Mouse (Mus musculus) lung, embryonic 16.5 days (tissue): ENCODE results near the gene Rab3b. TPM values are rescaled to one million over a fixed set of nuclear protein-coding genes. Genes with fewer than 3 reads are reported as not detected.
A peak's percentile ranks its signal among the peaks of the same experiment; 100 is the strongest.

Experiments
- ATAC-seq: fragments of 200-750 bp; cut with Nextera tagmentation; 2 replicates; pipeline ENCODE4 v1.8.0; 2017; ENCODE audit warnings: low read depth, mild to moderate bottlenecking, moderate library complexity
- H3K27ac ChIP-seq: fragments of 300-500 bp; sonication (generic); 2 replicates; pipeline ENCODE4 v1.5.1; 2014; ENCODE audit warnings: mild to moderate bottlenecking, control low read depth, low read length
- H3K27me3 ChIP-seq: fragments of 300-500 bp; sonication (generic); 2 replicates; pipeline ENCODE4 v1.6.1; 2014; ENCODE audit warnings: low read depth, low read length, mixed read lengths; ENCODE audit not compliant: control insufficient read depth, insufficient read depth
- H3K36me3 ChIP-seq: fragments of 300-500 bp; sonication (generic); 2 replicates; pipeline ENCODE4 v1.6.1; 2014; ENCODE audit warnings: low read length; ENCODE audit not compliant: control insufficient read depth, insufficient read depth
- H3K4me1 ChIP-seq: fragments of 300-500 bp; sonication (generic); replicated peaks from 2 replicates; pipeline ENCODE4 v1.6.1; 2014; ENCODE audit warnings: low read length, mixed read lengths; ENCODE audit not compliant: control insufficient read depth, insufficient read depth
- H3K4me2 ChIP-seq: fragments of 300-500 bp; sonication (generic); 2 replicates; pipeline ENCODE4 v1.6.1; 2014; ENCODE audit warnings: low read depth, low read length, control low read depth
- H3K4me3 ChIP-seq: fragments of 300-500 bp; sonication (generic); 2 replicates; pipeline ENCODE4 v1.5.1; 2014; ENCODE audit warnings: mild to moderate bottlenecking, low read length, control low read depth
- H3K9ac ChIP-seq: fragments of 300-500 bp; sonication (generic); 2 replicates; pipeline ENCODE4 v1.6.1; 2014; ENCODE audit warnings: low read length, control low read depth
- H3K9me3 ChIP-seq: fragments of 300-500 bp; sonication (generic); 2 replicates; pipeline ENCODE4 v1.6.1; 2016; ENCODE audit warnings: low read length; ENCODE audit not compliant: control insufficient read depth
- WGBS: fragments of 180-500 bp; shearing (Covaris S2); extraction: QIAGEN DNeasy Blood & Tissue Kit; methylation state at CpG from one replicate; pipeline ENCODE4 v1.1.7; 2014; 5-methylcytosine and 5-hydroxymethylcytosine counted together
- polyA plus RNA-seq: library from polyadenylated mRNA; unstranded; fragments of >200 nt; fragmentation: Nextera tagmentation; extraction: Ambion mirVana; gene quantifications from 2 replicates; pipeline ENCODE4 v1.2.1, GENCODE M21; 2015

Gene Rab3b
- polyA plus RNA-seq, result 6.5 and 8.4 TPM in 2 replicates

DNA sequence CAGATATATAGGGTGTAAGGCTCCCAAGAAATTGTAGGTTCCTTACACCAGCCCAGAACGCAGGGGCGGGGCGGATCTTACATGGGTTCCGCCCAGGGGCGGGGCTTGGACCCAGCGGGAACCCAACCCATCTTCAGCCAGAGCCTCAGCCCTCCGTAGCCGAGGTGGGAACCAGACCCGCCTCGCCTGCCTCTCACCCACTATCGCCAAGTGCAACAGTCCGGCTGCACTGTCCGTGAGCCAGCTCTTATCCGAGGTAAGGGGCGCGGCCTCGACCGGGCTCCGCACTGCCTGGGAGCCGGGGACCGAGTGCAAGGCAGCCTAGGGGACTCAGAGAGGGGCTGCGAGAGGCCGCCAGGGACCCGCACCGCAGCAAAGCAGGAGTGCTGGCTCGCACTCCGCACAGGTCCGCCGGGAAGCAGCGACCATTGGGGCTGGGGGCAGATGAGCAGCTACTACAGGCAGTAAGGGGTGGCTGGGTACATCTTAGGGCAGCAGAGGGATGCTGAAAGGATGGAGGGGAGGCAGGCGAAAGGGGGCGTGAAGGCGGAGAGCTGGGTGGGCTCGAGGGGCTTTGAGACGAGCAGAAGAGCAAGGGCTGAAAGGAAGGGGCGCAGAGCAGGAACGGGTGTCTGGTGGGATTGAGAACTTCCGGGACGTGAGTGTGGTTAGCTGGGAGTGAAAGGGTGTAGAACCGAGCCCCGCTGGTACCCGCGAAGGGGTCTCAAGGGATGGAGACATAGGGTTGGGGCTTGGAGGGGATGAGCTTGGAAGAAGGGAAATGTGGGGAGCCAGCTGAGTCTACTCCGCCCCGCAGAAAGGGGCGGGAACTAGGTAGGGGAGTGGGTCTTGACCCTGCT is at the start of gene Rab3b:
Rab3b (plus strand) TSS at position 101 of the 860 bp plus-strand sequence.
- ATAC-seq, result peak; percentile 92
- Histone ChIP-seq H3K36me3 (no peaks in the 10 kb centered on the region), H3K4me1 (no peaks in the 10 kb centered on the region), H3K4me3 (peak within 1 kb of the TSS; percentile 54), H3K27me3 (no peaks in the 10 kb centered on the region), H3K27ac (no peak within 1 kb of the TSS), H3K9ac (peak within 1 kb of the TSS; percentile 52; the same call in 1 of the 2 replicates), H3K9me3 (no peaks in the 10 kb centered on the region), H3K4me2 (peak within 1 kb of the TSS; percentile 94)
- 1% methylated on average over 46 of the region's 46 CpGs for WGBS

DNA sequence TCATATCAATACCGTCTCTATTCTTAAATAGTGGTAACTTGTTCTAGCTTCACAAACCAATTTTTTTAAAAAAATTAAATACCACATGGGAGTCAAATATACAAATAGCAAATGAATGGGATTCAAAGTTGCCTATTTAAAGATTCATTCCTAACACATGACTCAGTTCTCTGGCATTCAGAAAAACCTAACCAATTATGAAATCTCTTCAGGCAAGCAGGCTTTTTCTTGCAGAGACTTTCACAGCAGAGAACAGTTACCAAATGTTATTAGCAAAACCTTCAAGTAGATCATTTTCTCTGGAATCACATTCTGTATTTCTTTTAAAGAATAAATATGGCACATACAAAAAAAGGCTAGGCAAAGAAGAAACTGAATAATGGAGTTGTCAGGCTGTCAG is 48.2 kb upstream of the Rab3b start:
- peaks cover 11% of the 10 kb centered on the region for H3K36me3 ChIP-seq
- H3K4me1 ChIP-seq, result peaks cover 15% of the 10 kb centered on the region
- no peak for ATAC-seq
- H3K27me3 ChIP-seq, result no peaks in the 10 kb centered on the region
- H3K4me3 ChIP-seq, result no peak overlapping the region
- H3K9me3 ChIP-seq, result no peaks in the 10 kb centered on the region
- 78% methylated on average over 1 of the region's 1 CpGs for WGBS
- H3K4me2 ChIP-seq, result no peak overlapping the region
- no peak overlapping the region for H3K27ac ChIP-seq
- no peak overlapping the region for H3K9ac ChIP-seq

- H3K27me3 ChIP-seq, result no peaks in the 10 kb centered on the region
- WGBS, result 1% methylated on average over 61 of the region's 73 CpGs
- peak within 1 kb of the TSS; percentile 72 for H3K4me2 ChIP-seq
- peaks cover 19% of the 10 kb centered on the region for H3K4me1 ChIP-seq
- peak within 1 kb of the TSS; percentile 93 for H3K9ac ChIP-seq
- H3K27ac ChIP-seq, result peak within 1 kb of the TSS; percentile 97
- H3K4me3 ChIP-seq, result peak within 1 kb of the TSS; percentile 83
- no peaks in the 10 kb centered on the region for H3K9me3 ChIP-seq
- peaks cover 4% of the 10 kb centered on the region for H3K36me3 ChIP-seq
- peak; percentile 95 for ATAC-seq
These were observed 45.7 kb upstream of the Rab3b start, which contains the start of gene Btf3l4 for GRCm38 (mm10) chr4:108832916-108833827. Btf3l4 (minus strand) TSS chr4:108833614.

GRCm38 (mm10) chr4:108833828-108834114 is 45.1 kb upstream of the Rab3b start:
- 0% methylated on average over 6 of the region's 6 CpGs for WGBS
- H3K36me3 ChIP-seq, result peaks cover 4% of the 10 kb centered on the region
- H3K4me3 ChIP-seq, result peak overlapping the region; percentile 83
- peak overlapping the region; percentile 71 for H3K9ac ChIP-seq
- no peak for ATAC-seq
- peak overlapping the region; percentile 72 for H3K4me2 ChIP-seq
- peaks cover 19% of the 10 kb centered on the region for H3K4me1 ChIP-seq
- H3K27me3 ChIP-seq, result no peaks in the 10 kb centered on the region
- H3K27ac ChIP-seq, result peak overlapping the region; percentile 97
- no peaks in the 10 kb centered on the region for H3K9me3 ChIP-seq

DNA sequence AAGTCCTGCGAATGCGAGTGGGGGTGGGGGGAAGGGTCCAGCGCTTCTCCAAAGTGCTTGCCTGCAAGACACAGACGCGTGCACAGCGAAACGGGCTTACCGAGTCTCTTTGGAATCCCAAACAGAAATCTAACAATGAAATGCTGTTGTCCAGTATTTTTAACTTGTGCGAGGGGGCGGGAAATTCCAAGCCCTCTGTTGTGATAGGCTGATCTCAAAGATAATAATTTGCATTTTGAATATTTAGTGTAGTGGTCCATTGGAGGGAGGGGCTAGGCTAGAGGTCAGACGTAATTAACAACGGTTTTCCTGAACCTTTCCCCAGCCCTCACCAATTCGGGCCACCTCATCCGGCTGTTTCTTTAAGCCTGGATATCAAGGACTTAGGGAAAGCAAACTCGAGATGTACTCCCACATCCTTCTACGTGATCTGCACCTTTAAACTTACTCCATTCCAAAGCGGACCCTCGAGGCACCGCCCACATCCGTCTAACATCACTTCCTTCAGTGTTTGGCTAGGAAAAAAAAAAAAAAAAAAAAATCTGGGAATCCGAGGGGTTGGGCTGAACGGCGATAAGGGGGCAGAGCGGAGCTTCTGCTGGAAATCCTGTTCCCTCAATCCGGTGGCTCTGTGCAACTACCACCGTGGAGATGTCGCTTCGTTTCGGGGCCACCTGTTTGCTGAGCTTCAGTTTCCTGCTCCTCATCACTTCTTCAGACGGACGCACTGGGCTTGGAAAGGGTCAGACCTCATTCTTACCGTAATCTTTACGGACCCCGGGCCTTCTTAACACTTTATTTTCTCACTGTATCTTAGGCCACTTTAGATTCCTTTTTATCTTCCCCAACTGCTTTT is 44.5 kb upstream of the Rab3b start, which contains the start of gene Txndc12:
Txndc12 (plus strand) TSS at position 487 of the 856 bp plus-strand sequence.
- Histone ChIP-seq H3K9me3 (no peaks in the 10 kb centered on the region), H3K9ac (peak within 1 kb of the TSS; percentile 93), H3K4me3 (peak within 1 kb of the TSS; percentile 83), H3K36me3 (peaks cover 4% of the 10 kb centered on the region; the same call in 1 of the 2 replicates), H3K4me1 (peaks cover 19% of the 10 kb centered on the region), H3K27me3 (no peaks in the 10 kb centered on the region), H3K4me2 (peak within 1 kb of the TSS; percentile 72), H3K27ac (peak within 1 kb of the TSS; percentile 97)
- WGBS, result under 1% methylated on average over 34 of the region's 34 CpGs
- peak; percentile 88 for ATAC-seq

DNA sequence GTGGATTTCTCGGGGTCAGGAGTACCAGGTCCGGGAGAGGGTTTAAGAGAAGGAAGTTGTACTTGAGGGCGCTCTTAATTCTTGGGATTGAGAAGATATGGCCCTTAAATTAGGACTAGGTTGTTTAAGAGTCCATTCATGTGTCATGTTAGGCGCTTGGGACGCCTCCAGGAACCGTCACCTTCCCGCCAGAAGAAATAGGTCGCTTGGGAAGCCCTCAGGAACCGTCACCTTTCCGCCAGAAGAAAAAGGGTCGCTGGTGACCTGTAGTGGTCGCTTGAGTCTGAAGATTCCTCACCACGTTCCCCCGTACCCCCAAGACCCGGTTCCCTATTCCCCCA is 43.9 kb upstream of the Rab3b start:
- under 1% methylated on average over 15 of the region's 15 CpGs for WGBS
- ATAC-seq, result no peak
- H3K36me3 ChIP-seq, result peaks cover 2% of the 10 kb centered on the region; the same call in 1 of the 2 replicates
- no peaks in the 10 kb centered on the region for H3K9me3 ChIP-seq
- peak overlapping the region; percentile 97 for H3K27ac ChIP-seq
- peaks cover 19% of the 10 kb centered on the region for H3K4me1 ChIP-seq
- H3K4me2 ChIP-seq, result peak overlapping the region; percentile 72
- peak overlapping the region; percentile 83 for H3K4me3 ChIP-seq
- peak overlapping the region; percentile 76 for H3K9ac ChIP-seq
- H3K27me3 ChIP-seq, result no peaks in the 10 kb centered on the region

DNA sequence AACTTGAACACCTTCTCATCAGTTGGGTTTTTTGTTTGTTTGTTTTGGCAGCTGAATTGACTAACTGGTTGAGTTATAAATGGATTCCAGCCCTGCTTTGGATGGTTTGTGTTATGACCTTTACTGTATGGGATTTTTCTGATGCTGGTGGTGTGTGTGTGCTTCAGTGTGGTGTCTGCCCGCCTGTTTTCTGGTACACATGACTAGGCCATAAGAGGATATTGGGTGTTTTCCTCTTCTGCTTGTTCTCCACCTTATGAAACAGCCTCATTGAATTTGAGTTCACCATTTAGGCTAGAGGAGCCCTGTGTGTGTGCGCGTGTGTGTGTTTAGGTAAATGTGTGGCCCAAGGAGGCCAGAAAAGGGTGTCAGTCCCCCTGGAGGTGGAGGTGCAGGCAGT is 43.4 kb upstream of the Rab3b start:
- peaks cover 3% of the 10 kb centered on the region for H3K36me3 ChIP-seq
- H3K27me3 ChIP-seq, result no peaks in the 10 kb centered on the region
- H3K4me1 ChIP-seq, result peaks cover 19% of the 10 kb centered on the region
- H3K9ac ChIP-seq, result peak overlapping the region; percentile 76
- H3K4me3 ChIP-seq, result peak overlapping the region; percentile 83
- WGBS, result 48% methylated on average over 3 of the region's 3 CpGs
- H3K27ac ChIP-seq, result peak overlapping the region; percentile 97; the same call in 1 of the 2 replicates
- no peaks in the 10 kb centered on the region for H3K9me3 ChIP-seq
- H3K4me2 ChIP-seq, result peak overlapping the region; percentile 72
- no peak for ATAC-seq

DNA sequence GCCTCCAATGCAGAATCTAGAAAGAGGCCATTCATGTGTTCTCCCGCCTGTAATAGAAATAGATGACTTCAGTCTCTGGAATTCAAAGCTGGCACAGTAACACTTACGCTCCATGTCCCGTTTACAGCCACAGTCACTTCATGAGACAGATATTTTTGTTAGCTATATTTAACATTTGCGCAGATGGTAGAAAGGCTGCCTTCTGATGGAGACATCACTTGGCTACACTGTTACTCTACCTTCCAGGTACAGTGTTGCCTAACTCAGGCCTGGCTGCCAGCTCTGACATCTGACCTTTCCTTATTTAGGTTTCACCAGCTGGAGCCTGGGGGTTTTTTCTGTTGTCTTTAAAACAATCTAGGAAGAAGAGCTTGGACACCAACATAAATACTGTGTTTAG is 40.8 kb upstream of the Rab3b start:
- Histone ChIP-seq H3K27ac (no peak overlapping the region), H3K9ac (no peak overlapping the region), H3K27me3 (no peaks in the 10 kb centered on the region), H3K4me1 (peaks cover 9% of the 10 kb centered on the region), H3K4me3 (no peak overlapping the region), H3K4me2 (no peak overlapping the region), H3K9me3 (no peaks in the 10 kb centered on the region), H3K36me3 (peaks cover 3% of the 10 kb centered on the region)
- no peak for ATAC-seq
- 62% methylated on average over 4 of the region's 4 CpGs for WGBS
